Mouse (Mus musculus) G1E (cell line): ENCODE data around the gene Slc2a4.

Experiments
- CTCF ChIP-seq: IDR thresholded peaks from 2 replicates; pipeline ENCODE4 v1.5.1; 2012; ENCODE audit warnings: low read depth, low read length, inconsistent platforms, mixed read lengths
- GATA1 ChIP-seq: IDR thresholded peaks from 2 replicates; pipeline ENCODE4 v1.6.1; 2012; ENCODE audit warnings: borderline replicate concordance, low read length, inconsistent platforms, mixed read lengths
- POLR2AphosphoS5 ChIP-seq: IDR thresholded peaks from 2 replicates; pipeline ENCODE4 v1.6.1; 2012; ENCODE audit warnings: low read depth, low read length, inconsistent platforms; ENCODE audit not compliant: insufficient replicate concordance

- TF ChIP-seq POLR2AphosphoS5 (no peak), CTCF (no peak), GATA1 (no peak)
Measured at GRCm38 (mm10) chr11:69920266-69921031, 27.5 kb downstream of the Slc2a4 start.
